Mouse (Mus musculus) WW6 (cell line): ENCODE data around the gene Rbfox3.

ENCODE experiments used
- DNase-seq: peaks from one replicate; pipeline ENCODE4 v3.0.0-alpha.2; 2013; ENCODE audit warnings: low read depth, low spot score

The Rbfox3 gene

DNA sequence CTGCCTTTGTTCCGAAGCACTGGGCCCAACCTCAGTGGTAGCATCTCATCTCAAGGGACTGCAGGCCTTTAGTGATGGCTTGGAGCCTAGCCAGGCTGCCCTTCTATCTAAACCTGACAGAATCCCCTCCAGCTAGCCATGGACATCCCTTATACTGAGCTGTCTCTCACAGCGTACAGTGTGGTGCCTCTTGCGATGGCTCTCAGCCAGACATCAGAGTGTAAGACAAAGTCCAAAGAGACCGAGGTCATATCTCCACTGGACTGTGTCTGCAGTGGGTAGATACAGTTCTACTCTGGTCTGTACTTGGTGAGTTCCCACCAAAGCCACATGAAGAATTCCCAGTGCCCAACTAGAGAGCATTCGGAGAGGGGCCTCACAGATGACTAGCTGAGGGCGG is 240.2 kb downstream of the Rbfox3 start:
- no peak for DNase-seq

DNA sequence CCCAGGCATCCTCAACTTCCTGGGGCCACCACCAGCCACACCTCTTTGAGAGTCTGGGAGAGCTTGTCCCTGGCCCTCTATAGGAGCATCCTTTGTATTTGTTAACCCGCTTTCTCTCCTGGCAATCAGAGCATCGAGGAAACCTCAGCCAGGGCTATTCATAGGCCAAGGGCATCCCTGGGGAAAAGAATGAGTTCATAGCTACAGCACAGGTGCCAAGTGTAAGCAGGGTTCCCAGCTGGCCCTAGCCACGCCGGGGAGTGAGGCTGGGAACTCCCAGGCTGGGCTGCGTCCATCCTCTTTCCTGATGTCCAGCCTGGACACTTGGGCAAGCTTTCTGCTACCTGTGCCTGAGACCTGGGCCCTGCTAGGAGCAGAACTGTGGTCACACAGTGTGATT is 241.6 kb downstream of the Rbfox3 start:
- DNase-seq = no peak

DNA sequence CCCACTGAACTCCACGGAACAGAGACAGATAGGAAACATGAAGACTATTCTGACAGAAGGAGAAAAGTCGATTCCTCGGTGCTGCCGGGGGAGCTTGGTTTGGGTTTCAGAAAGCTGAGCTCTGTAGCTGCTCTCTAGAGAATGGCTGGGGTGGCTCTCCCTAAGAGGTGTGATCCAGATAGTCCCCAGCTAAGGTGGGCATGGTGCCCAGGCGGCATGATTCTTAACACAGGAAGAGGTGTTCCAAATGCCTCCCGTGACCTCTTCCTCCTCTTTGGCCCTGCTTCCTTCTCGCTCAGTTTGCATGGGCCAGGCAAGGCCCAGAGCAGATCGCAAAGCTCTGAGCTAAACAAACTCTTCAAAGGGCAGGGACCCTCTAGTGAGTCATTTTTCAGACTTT is 243.0 kb downstream of the Rbfox3 start:
- DNase-seq = no peak

DNA sequence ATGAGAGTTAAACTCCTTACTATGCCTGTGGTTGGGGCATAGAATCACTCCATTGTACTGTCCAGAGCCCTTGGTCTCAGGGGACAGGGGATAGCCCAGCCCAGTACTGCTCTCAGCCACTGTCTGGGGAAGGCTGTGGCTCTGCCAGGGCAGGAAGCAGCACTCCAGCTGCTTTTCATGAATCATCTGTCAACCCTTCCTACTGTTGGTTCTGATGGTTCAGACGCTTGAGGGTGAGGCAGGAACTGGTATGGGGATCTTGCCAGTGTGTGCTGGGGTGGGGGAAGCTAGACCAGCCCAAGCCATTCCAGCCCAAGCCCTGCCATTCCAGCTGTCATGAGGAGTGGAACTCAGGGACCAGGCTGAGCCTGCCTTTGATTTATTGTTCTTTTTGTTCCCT is 243.5 kb downstream of the Rbfox3 start:
- no peak for DNase-seq

DNA sequence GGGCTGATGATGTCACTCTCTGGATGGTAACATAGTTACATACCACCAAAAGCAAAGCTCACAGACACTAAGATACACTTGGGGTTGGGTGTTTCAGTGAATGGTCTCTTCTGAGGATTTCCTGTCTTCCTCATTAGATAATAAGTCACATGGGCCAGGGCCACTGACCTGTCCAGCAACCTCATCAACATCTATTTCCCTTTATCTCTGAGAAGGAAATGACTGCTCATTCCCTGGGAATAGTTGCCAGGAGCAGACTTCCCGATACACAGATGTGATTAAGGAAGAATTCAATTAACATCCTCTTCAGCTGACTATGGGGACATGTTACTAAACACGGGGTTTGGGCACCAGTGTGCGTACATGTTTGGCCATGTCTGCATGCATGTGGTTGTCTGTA is 245.2 kb downstream of the Rbfox3 start:
- no peak for DNase-seq

DNA sequence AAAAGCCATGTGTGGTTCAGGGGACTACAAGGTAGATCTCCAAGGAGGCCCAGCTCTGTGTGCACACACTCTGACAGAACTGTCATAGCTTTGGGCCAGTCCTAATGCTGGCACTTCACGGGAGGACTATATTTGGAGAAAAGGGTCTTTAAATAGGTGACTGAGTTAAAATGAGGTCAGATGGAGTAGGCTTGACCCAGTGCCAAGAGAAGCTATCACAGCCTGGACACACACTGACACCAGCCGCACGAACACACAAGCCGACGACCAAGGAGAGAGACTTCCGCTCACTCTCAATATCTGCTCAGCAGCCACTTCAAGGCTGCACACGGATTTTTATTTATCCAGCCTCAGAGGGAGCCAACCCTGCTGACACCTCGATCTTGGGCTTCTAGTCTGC is 248.1 kb downstream of the Rbfox3 start:
- no peak for DNase-seq

DNA sequence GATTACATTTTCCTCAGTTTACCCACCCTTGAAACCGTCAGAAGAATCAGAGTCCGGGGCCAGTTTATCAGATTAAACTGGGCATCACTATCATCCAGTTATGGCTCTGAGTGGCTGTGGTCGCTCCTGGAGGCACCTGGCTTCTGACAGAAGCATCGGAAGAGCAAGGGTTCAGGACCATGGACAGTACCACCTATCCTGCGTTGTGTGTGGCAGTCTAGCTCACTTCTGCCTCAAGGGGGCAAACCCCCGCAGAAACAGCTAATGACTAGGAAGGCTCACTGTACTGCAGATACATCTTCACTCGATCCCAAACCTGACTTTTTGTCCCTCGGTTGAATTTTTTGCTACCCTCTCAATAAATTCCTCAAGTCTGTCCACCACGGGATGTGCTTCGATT is 252.1 kb downstream of the Rbfox3 start:
- DNase-seq = peak; percentile 75

DNA sequence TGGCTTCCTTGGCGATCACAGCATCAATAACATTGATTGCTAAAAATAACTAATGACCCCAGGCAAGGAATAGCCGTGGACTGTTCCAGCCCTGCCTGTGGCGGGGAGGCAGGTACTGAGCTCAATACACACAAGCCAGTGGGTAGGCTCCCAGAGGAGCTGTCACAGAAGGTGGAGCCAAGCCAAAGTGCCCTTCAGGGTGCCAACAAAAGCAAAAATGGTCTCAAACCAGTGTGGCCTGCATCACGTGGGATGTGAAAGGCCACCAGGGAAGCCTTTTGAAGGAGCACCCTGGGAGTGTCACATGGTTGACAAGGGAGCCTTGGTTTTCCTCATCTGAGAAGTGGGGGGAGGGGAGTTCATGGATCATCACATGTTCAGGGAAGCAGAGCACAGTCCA is 255.6 kb downstream of the Rbfox3 start:
- DNase-seq = no peak

DNA sequence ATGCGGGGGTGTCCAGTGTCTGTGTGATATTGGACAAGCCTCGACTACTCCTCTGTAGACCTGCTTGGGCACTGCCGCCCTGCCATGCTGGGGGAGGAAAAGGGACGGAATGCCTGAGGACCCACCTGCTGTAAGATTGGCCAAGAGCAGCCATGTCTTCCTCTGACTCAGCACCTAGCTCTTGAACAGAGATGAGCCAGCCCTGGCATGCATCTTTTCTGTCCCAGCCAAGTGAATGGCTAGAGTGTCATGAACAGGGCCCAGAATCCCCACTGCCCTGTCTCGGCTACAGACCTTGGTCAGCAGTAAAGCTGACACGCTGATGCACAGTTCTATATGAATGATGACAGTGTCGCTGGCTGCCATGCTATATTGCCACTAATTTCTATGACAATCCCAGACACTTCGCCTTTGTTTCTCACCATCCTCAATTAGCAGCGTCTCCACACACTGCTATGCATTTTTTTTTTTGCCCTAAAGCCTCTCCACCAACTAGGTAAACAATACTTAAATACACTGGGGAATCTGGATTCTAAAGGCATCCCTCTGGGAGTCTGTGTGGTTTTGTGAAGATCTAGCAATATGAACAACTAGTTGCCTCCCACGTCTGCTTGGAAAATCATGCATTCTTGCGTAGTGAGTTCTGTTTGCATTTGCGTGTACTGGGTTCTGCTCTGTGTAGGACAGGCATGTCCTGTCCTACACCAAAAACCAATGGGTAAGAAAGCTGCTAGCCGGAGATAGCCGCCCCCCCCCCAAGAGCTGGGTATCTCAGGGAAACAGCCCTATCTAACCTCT is 257.7 kb downstream of the Rbfox3 start:
- no peak for DNase-seq

DNA sequence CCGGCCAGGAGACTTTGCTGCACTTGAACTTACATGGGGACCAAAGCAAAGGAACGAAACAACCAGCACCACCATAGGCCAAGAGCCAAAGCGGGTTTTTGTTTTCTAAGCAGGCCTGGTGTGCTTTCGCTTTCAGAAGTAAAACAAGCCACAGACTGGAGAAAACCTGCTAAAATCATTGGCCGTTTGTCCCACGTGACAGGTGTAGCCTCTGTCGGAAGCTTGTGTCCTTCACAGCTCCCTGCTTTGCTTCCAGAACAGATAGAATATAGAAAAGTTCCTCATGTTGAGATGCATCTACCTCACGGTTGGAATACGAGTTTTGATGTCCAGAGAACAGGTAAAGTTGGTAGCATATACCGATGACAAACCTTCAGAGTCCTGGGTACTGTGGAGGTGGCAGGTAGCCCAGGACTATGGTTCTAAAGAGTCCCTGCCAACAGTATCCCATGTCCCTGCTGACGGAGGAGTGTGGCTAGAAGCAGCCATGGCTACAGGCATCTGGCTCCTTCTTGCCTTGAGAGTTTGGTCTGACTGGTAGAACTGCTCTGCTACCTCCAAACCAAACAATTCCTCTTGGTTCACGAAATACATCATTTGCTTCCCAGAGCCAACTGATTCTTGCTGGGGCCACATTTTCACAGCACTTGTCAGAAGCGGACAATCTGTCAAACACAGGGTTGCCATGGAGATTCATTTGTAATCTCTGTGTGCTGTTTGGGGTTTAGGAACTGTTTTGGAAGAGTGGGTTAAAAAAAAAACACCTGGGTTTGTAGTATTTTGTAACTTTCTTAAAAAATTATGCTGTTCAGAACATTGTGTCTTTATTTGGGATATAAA is 258.8 kb downstream of the Rbfox3 start:
- DNase-seq = no peak

DNA sequence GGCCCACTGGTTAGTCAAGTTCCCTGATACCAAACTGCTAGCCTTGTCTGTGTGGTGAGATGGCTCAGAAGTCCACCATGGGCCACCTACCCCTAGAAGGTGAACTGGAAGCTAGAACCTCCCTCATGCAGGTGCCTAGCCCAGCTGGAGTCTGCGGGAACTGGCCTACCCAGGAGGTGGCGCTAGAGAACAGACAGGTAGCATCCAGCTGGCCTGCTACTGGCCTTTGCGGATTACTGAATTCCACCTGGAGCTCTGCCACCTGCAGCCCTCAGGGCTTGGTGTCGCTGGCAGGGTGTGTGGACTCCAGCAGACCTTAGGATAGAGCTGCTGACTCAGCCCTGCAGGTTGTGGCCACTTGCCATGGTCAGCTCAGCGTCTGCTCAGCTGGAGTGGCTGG is 263.0 kb downstream of the Rbfox3 start:
- no peak for DNase-seq

DNA sequence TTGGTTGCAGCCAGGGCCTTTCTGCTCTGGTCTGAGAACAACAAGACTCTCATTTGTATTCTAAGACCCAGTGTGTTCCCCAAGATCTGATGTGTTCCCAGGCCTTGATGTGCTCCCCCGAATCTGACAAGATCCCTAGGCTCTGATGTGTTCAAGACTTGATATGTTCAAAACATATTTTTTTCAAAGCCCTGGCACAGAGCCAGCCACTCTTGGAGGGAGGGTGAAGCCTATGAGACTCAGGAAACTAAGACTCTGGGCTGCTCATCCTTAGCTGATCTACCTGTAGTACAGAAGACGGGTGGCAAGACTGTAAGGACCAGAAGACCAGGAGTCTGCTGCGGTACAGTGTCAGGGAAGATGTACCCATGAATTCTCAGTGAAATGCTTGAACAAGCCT is 264.5 kb downstream of the Rbfox3 start:
- no peak for DNase-seq

DNA sequence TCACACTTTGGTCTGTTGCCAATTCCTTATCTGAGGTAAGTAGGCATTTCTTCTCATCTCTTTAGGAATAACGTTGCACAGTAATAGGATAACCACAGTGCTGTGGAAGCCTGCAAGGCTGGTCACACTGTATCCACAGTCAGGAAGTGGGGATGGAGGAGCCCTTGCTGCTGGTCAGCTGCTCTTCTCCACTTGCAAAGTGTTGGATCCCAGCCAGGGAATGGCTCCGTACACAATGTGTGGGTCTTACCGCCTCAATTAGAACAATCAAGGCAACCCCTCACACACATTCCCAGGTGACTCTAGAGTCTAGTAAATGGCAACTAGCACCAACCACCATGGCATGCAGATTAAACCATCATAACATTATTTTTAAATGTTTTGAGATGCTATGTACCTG is 266.2 kb downstream of the Rbfox3 start:
- DNase-seq = no peak

DNA sequence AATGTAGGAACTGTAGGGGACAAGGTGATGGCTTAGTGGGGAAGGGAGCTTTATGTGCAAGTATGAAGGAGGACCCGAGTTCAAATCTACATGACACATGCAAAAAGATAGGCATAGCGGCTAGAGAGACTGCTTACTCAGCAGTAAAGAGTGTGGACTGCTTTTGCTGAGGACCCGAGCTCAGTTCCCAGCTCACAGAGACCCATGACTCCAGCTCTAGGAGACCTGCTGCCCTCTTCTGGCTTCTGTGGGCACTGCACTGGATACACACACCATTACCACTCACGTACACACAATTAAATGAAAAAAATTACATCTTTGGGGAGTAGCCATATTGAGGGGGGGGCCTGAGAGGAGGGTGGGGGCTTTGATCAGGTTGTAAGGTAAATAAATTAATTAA is 270.7 kb downstream of the Rbfox3 start:
- no peak for DNase-seq

DNA sequence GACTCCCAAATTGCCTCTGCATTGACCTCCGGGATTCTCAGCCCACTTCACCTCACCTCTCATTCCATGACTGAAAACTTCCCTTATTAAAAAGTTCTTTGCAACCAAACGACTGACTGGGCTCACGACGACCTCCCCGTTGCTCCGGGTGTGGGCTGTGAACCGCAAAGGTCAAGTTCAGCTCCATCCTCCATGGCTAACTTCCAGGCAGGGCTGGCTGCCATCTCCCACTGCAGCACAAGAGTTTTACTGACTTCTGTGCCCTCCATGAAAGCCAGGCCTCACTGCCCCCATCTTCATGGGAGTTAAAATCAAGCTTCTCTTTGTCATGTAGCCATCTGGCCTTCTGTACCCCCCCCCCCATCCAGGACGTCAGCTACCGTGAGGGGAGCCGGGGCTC is 273.7 kb downstream of the Rbfox3 start:
- DNase-seq = no peak

DNA sequence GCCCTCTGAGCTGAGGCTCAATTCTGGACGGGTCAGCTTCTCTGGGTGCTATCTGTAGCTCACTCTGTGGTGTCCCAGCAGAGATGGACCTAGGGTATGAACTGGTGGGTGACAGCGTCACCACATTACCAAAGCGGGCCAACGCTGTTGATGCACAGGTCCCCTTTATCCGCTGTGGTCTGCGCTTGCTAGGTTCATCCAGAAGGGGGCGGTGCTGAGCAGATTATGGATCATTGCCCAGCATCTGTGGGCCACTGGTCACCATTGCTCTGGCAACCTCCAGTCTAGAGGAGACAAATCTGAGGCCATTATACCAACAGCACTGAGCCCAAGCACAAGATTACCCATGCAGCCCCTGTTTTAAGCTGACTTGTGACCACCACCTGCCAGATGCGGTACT is 276.8 kb downstream of the Rbfox3 start:
- no peak for DNase-seq

DNA sequence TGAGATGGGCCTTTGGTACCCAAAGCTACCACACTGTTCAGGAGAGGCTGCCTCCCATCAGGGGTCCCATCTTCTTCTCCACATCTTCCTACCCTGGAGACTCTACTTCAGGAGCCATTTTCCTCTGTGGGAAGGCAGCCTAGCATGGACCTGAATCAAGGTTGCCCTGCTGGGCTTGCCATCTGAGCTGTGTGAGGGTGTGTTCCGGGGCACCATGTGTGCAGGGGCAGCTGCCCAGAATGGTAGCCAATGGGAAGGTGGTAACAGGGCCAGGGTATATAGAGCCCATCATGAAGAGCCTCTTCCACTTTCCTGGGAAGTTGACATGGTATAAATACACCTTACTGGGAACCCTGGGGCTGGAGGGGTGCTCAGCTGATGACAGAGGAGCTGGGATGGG is 281.7 kb downstream of the Rbfox3 start:
- no peak for DNase-seq

DNA sequence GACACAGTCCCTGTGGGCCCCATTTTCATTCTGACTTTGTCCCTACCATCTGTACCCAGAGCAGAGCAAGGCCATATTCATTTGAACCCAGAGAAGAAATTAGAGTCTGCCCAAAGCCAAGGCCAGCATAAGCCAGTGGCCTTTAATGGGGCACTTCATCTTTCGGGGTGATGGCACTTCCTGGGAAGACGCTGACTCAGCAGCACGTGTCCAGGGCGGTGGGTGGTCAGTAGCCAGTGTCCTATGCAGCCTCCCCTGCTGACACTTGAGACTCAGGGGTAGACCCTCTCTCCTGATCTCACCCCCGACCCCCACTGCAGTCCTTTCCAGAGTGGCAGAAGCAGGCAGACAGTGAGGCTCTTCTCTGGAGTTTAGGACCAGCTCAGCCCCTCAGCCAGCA is 283.9 kb downstream of the Rbfox3 start:
- DNase-seq = no peak

DNA sequence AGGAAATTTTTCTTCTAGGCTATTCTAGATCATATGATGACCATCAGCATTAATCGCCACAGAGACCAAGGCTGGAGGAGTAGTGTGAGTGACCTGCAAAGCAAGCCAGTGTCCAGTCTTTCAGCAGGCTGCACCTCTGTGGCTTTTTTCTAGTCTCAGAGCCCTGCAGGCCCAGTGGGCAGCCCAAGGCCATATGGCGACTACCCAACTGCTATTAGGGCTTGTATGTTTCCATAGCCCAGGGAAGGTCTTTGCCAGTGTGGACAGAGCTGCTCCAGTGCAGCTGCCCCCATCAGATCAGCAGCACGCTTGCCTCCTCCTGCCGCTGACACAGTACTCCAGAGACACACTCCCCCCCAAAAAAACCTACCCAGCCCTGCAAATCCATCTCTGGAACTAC is 290.5 kb downstream of the Rbfox3 start:
- no peak for DNase-seq

DNA sequence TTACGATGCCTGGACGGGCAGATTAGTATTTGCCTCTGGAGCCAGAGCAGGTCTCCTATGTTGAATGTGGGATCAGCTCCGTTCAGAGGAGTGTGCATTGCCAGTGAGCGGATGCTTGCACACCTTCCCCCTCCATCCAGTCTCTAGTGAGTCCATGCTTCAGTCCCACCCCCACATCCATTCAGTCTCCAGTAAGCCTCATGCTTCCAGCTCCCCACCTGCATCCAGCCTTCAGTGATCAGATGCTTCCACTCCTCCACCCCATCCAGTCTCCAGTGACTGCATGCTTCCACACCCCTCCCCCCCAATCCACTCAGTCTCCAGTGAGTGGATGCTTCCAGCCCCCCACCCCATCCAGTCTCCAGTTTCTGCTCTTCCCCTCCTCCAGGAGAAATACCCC is 297.3 kb downstream of the Rbfox3 start:
- DNase-seq = no peak

DNA sequence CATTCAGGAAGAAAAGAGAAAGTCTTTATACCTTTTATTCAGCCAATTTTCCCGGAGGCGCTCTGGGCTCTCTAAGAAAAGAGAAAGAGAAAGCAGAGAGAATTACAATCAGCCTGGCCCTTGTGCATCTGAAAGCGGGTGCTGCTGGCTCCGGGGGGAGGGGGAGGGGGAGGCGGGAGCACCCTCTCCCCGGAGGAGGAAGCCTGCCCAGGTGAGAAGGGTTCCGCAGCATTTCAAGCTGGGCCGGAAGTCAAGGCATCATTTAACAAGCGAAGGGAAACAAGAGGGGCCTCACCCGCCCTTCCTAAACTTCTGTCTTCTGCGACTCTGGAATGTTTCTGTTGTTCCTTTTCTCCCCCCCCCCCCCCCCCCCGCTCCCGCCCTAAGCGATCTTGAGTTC is 301.3 kb downstream of the Rbfox3 start:
- DNase-seq = no peak

DNA sequence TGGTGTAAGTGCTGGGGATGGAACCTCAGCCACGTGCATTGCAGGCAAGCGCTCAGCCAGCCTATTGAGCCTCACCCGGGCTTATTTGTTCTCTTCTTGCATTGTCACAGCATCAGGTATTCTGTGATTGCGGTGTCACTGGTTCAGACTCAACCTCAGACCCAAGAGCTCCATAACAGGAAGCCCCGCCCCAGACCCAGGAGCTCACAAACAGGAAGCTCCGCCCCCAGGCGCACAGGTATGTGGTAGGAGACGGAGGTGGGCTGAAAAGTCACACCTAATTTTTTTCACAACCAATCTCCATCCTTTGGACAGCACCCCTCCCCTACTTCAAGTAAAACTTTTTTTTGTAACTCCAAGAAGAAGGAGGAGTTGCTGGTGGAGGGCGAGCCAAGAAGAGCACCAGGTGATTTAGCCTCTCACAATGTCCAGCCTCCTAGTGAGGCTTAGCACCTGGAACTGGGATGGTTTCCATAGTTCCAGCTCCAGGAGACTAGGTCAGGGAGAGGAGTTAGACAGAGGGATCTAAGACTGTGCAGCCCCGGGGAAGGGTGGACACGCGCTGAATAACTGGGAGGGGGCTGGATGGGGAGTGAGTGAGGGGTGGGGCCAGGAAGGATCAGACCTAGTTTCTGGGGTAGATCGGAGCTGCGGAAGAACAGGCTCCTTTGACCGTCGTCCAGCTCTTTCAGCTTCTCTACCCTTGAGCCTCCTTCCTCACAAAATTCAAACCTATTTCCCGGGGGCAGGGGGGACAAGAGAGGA is 302.0 kb downstream of the Rbfox3 start:
- peak; percentile 16 for DNase-seq
